Mouse (Mus musculus): ENCODE data around the gene St3gal2. TPM values are rescaled to one million over a fixed set of nuclear protein-coding genes. Genes with fewer than 3 reads are reported as not detected.

St3gal2 gene
- 9.6 and 10.4 TPM in 2 replicates for polyA plus RNA-seq (2014; fragmentation: Nextera tagmentation; extraction: Ambion mirVana)

- WGBS: 2% methylated on average over 13 of the region's 36 CpGs
- Histone ChIP-seq H3K4me2 (ENCODE audit: low read length) (peak within 1 kb of the TSS; percentile 92), H3K4me1 (ENCODE audit: control insufficient read depth in 2 of 2, insufficient read depth in 2 of 2, low read length in 2 of 2) (peaks cover 18 to 22% of the 10 kb centered on the region in 2 experiments), H3K9me3 (ENCODE audit: control insufficient read depth, low read length) (no peaks in the 10 kb centered on the region), H3K9ac (ENCODE audit: low read length) (peak within 1 kb of the TSS; percentile 93), H3K4me3 (ENCODE audit: control insufficient read depth in 1 of 2, insufficient read depth in 1 of 2, low read depth in 1 of 2, low read length in 2 of 2) (peak within 1 kb of the TSS; percentile 62 to 88), H3K36me3 (ENCODE audit: control insufficient read depth, insufficient read depth, low read length) (no peaks in the 10 kb centered on the region), H3K27me3 (ENCODE audit: control insufficient read depth, insufficient read depth, low read length) (no peaks in the 10 kb centered on the region), H3K27ac (replicated peaks in 1 of 2; ENCODE audit: control insufficient read depth in 1 of 2, insufficient read depth in 1 of 2, low read depth in 2 of 2, low read length in 2 of 2) (peak within 1 kb of the TSS; percentile 35 to 82)
- ATAC-seq (ENCODE audit: insufficient number of reproducible peaks, insufficient read depth, low FRiP score, low read depth): peak; percentile 98
Observed at GRCm38 (mm10) chr8:110919341-110920031, at the start of gene St3gal2. Gene St3gal2 (plus strand): TSS chr8:110919922.

GRCm38 (mm10) chr8:110870501-110870900, 49.2 kb upstream of the St3gal2 start:
- Histone ChIP-seq H3K4me2 (ENCODE audit: low read length) (no peak overlapping the region), H3K4me3 (ENCODE audit: control insufficient read depth in 1 of 2, insufficient read depth in 1 of 2, low read depth in 1 of 2, low read length in 2 of 2) (no peak overlapping the region), H3K4me1 (ENCODE audit: control insufficient read depth in 2 of 2, insufficient read depth in 2 of 2, low read length in 2 of 2) (no peaks in the 10 kb centered on the region), H3K9ac (ENCODE audit: low read length) (no peak overlapping the region), H3K27me3 (ENCODE audit: control insufficient read depth, insufficient read depth, low read length) (no peaks in the 10 kb centered on the region), H3K36me3 (ENCODE audit: control insufficient read depth, insufficient read depth, low read length) (peaks cover 100% of the 10 kb centered on the region), H3K9me3 (ENCODE audit: control insufficient read depth, low read length) (no peaks in the 10 kb centered on the region), H3K27ac (replicated peaks in 1 of 2; ENCODE audit: control insufficient read depth in 1 of 2, insufficient read depth in 1 of 2, low read depth in 2 of 2, low read length in 2 of 2) (no peak overlapping the region)
- no peak for ATAC-seq (ENCODE audit: insufficient number of reproducible peaks, insufficient read depth, low FRiP score, low read depth)
- 93% methylated on average over 2 of the region's 2 CpGs for WGBS

GRCm38 (mm10) chr8:110877862-110878261, 41.9 kb upstream of the St3gal2 start:
- Histone ChIP-seq H3K36me3 (ENCODE audit: control insufficient read depth, insufficient read depth, low read length) (peaks cover 98% of the 10 kb centered on the region), H3K27ac (replicated peaks in 1 of 2; ENCODE audit: control insufficient read depth in 1 of 2, insufficient read depth in 1 of 2, low read depth in 2 of 2, low read length in 2 of 2) (no peak overlapping the region), H3K9ac (ENCODE audit: low read length) (no peak overlapping the region), H3K9me3 (ENCODE audit: control insufficient read depth, low read length) (no peaks in the 10 kb centered on the region), H3K4me3 (ENCODE audit: control insufficient read depth in 1 of 2, insufficient read depth in 1 of 2, low read depth in 1 of 2, low read length in 2 of 2) (no peak overlapping the region), H3K4me1 (ENCODE audit: control insufficient read depth in 2 of 2, insufficient read depth in 2 of 2, low read length in 2 of 2) (no peaks in the 10 kb centered on the region), H3K4me2 (ENCODE audit: low read length) (no peak overlapping the region), H3K27me3 (ENCODE audit: control insufficient read depth, insufficient read depth, low read length) (no peaks in the 10 kb centered on the region)
- 79% methylated on average over 4 of the region's 4 CpGs for WGBS
- no peak for ATAC-seq (ENCODE audit: insufficient number of reproducible peaks, insufficient read depth, low FRiP score, low read depth)

- ATAC-seq (ENCODE audit: insufficient number of reproducible peaks, insufficient read depth, low FRiP score, low read depth): no peak
- Histone ChIP-seq H3K4me2 (ENCODE audit: low read length) (no peak overlapping the region), H3K27ac (replicated peaks in 1 of 2; ENCODE audit: control insufficient read depth in 1 of 2, insufficient read depth in 1 of 2, low read depth in 2 of 2, low read length in 2 of 2) (no peak overlapping the region), H3K9me3 (ENCODE audit: control insufficient read depth, low read length) (no peaks in the 10 kb centered on the region), H3K9ac (ENCODE audit: low read length) (no peak overlapping the region), H3K27me3 (ENCODE audit: control insufficient read depth, insufficient read depth, low read length) (no peaks in the 10 kb centered on the region), H3K36me3 (ENCODE audit: control insufficient read depth, insufficient read depth, low read length) (peaks cover 92% of the 10 kb centered on the region), H3K4me3 (ENCODE audit: control insufficient read depth in 1 of 2, insufficient read depth in 1 of 2, low read depth in 1 of 2, low read length in 2 of 2) (no peak overlapping the region), H3K4me1 (ENCODE audit: control insufficient read depth in 2 of 2, insufficient read depth in 2 of 2, low read length in 2 of 2) (no peaks in the 10 kb centered on the region)
- 91% methylated on average over 10 of the region's 10 CpGs for WGBS
Observed at GRCm38 (mm10) chr8:110881741-110882310, 37.9 kb upstream of the St3gal2 start.

GRCm38 (mm10) chr8:110883824-110884223, 35.9 kb upstream of the St3gal2 start:
- Histone ChIP-seq H3K4me2 (ENCODE audit: low read length) (no peak overlapping the region), H3K9me3 (ENCODE audit: control insufficient read depth, low read length) (no peaks in the 10 kb centered on the region), H3K4me1 (ENCODE audit: control insufficient read depth in 2 of 2, insufficient read depth in 2 of 2, low read length in 2 of 2) (no peaks in the 10 kb centered on the region), H3K27ac (replicated peaks in 1 of 2; ENCODE audit: control insufficient read depth in 1 of 2, insufficient read depth in 1 of 2, low read depth in 2 of 2, low read length in 2 of 2) (no peak overlapping the region), H3K36me3 (ENCODE audit: control insufficient read depth, insufficient read depth, low read length) (peaks cover 89% of the 10 kb centered on the region), H3K9ac (ENCODE audit: low read length) (no peak overlapping the region), H3K4me3 (ENCODE audit: control insufficient read depth in 1 of 2, insufficient read depth in 1 of 2, low read depth in 1 of 2, low read length in 2 of 2) (no peak overlapping the region), H3K27me3 (ENCODE audit: control insufficient read depth, insufficient read depth, low read length) (no peaks in the 10 kb centered on the region)
- WGBS: 93% methylated on average over 18 of the region's 18 CpGs
- ATAC-seq (ENCODE audit: insufficient number of reproducible peaks, insufficient read depth, low FRiP score, low read depth): no peak

GRCm38 (mm10) chr8:110886634-110887033, 33.1 kb upstream of the St3gal2 start:
- Histone ChIP-seq H3K36me3 (ENCODE audit: control insufficient read depth, insufficient read depth, low read length) (peaks cover 67% of the 10 kb centered on the region), H3K9ac (ENCODE audit: low read length) (no peak overlapping the region), H3K27ac (replicated peaks in 1 of 2; ENCODE audit: control insufficient read depth in 1 of 2, insufficient read depth in 1 of 2, low read depth in 2 of 2, low read length in 2 of 2) (no peak overlapping the region), H3K9me3 (ENCODE audit: control insufficient read depth, low read length) (no peaks in the 10 kb centered on the region), H3K27me3 (ENCODE audit: control insufficient read depth, insufficient read depth, low read length) (no peaks in the 10 kb centered on the region), H3K4me2 (ENCODE audit: low read length) (no peak overlapping the region), H3K4me1 (ENCODE audit: control insufficient read depth in 2 of 2, insufficient read depth in 2 of 2, low read length in 2 of 2) (peaks cover 3 to 5% of the 10 kb centered on the region in 2 experiments; a peak in 1 of 4 replicates), H3K4me3 (ENCODE audit: control insufficient read depth in 1 of 2, insufficient read depth in 1 of 2, low read depth in 1 of 2, low read length in 2 of 2) (no peak overlapping the region)
- no peak for ATAC-seq (ENCODE audit: insufficient number of reproducible peaks, insufficient read depth, low FRiP score, low read depth)
- WGBS: 73% methylated on average over 3 of the region's 3 CpGs

- H3K27me3 ChIP-seq (ENCODE audit: control insufficient read depth, insufficient read depth, low read length): no peaks in the 10 kb centered on the region
- H3K9ac ChIP-seq (ENCODE audit: low read length): no peak overlapping the region
- no peak for ATAC-seq (ENCODE audit: insufficient number of reproducible peaks, insufficient read depth, low FRiP score, low read depth)
- H3K4me3 ChIP-seq (ENCODE audit: control insufficient read depth in 1 of 2, insufficient read depth in 1 of 2, low read depth in 1 of 2, low read length in 2 of 2): no peak overlapping the region
- peaks cover 3 to 5% of the 10 kb centered on the region in 2 experiments; a peak in 1 of 4 replicates for H3K4me1 ChIP-seq (ENCODE audit: control insufficient read depth in 2 of 2, insufficient read depth in 2 of 2, low read length in 2 of 2)
- H3K9me3 ChIP-seq (ENCODE audit: control insufficient read depth, low read length): no peaks in the 10 kb centered on the region
- H3K4me2 ChIP-seq (ENCODE audit: low read length): no peak overlapping the region
- H3K36me3 ChIP-seq (ENCODE audit: control insufficient read depth, insufficient read depth, low read length): peaks cover 58% of the 10 kb centered on the region
- H3K27ac ChIP-seq (replicated peaks in 1 of 2; ENCODE audit: control insufficient read depth in 1 of 2, insufficient read depth in 1 of 2, low read depth in 2 of 2, low read length in 2 of 2): no peak overlapping the region
- 86% methylated on average over 10 of the region's 10 CpGs for WGBS
Observed at GRCm38 (mm10) chr8:110887551-110887950, 32.2 kb upstream of the St3gal2 start.

Data from heart, embryonic 14.5 days (tissue).